Mouse (Mus musculus) layer of hippocampus, adult 9-10 months (tissue): ENCODE data around the gene Bok.
"Not testable (repeated sequence)": the region's sequence is repeated elsewhere in the genome, so short reads cannot be mapped to it uniquely, and the experiment has no call there.

Source experiments
- DNase-seq: peaks from one replicate; pipeline ENCODE4 v3.0.0; 2022; ENCODE audit warnings: low spot score

Gene Bok

GRCm38 (mm10) chr1:93685401-93686244, at the start of gene Bok:
Bok (plus strand) TSS chr1:93685660.
- DNase-seq: no peak

GRCm38 (mm10) chr1:93636211-93636897, 49.1 kb upstream of the Bok start:
- DNase-seq: no peak

- DNase-seq: no peak
These were observed 43.5 kb upstream of the Bok start for GRCm38 (mm10) chr1:93641978-93642377.

GRCm38 (mm10) chr1:93642692-93643091, 42.8 kb upstream of the Bok start:
- DNase-seq: no peak

GRCm38 (mm10) chr1:93649604-93650172, 35.8 kb upstream of the Bok start:
- no peak for DNase-seq

- no peak for DNase-seq
These were observed 31.2 kb upstream of the Bok start for GRCm38 (mm10) chr1:93654275-93654674.

GRCm38 (mm10) chr1:93654798-93655197, 30.7 kb upstream of the Bok start:
- no peak for DNase-seq

GRCm38 (mm10) chr1:93656325-93657024, 29.0 kb upstream of the Bok start:
- DNase-seq: no peak

- DNase-seq: no peak
These were observed 28.5 kb upstream of the Bok start for GRCm38 (mm10) chr1:93657025-93657360.

- DNase-seq: not testable (repeated sequence)
These were observed 26.9 kb upstream of the Bok start, which contains the start of gene Stk25 for GRCm38 (mm10) chr1:93658559-93658958. Stk25 (minus strand) TSS chr1:93658659.

- no peak for DNase-seq
These were observed 17.6 kb upstream of the Bok start for GRCm38 (mm10) chr1:93667760-93668400.

- peak; percentile 25 for DNase-seq
These were observed 16.5 kb upstream of the Bok start for GRCm38 (mm10) chr1:93668791-93669548.

- DNase-seq: no peak
These were observed 15.5 kb upstream of the Bok start for GRCm38 (mm10) chr1:93669941-93670340.

GRCm38 (mm10) chr1:93672682-93673081, 12.8 kb upstream of the Bok start:
- no peak for DNase-seq

GRCm38 (mm10) chr1:93678386-93678785, 7.1 kb upstream of the Bok start:
- no peak for DNase-seq

- no peak for DNase-seq
These were observed 5.4 kb upstream of the Bok start for GRCm38 (mm10) chr1:93679889-93680568.

- DNase-seq: peak; percentile 12
These were observed 943 bp downstream of the Bok start for GRCm38 (mm10) chr1:93686245-93686960.

- no peak for DNase-seq
These were observed 1.5 kb downstream of the Bok start for GRCm38 (mm10) chr1:93686961-93687320.

- DNase-seq: no peak
These were observed 2.7 kb downstream of the Bok start for GRCm38 (mm10) chr1:93688154-93688553.

GRCm38 (mm10) chr1:93689901-93690496, 4.5 kb downstream of the Bok start:
- no peak for DNase-seq
